In genomic region chr2:30399191-30400171, GRCm38 (mm10) we compare ENCODE assay signal across 8 mouse cellular contexts. TPM values are rescaled to one million over a fixed set of nuclear protein-coding genes. Genes with fewer than 3 reads are reported as not detected.
DNase-seq lines count a peak whose midpoint lies in the region; ATAC-seq and TF ChIP-seq lines count a peak whose summit lies in the region.

No protein-coding gene starts in this region.

- H3K4me3 ChIP-seq in intestine, embryonic 16.5 days (ENCODE audit: low read length) = no peak overlapping the region
- no peak overlapping the region for H3K4me3 ChIP-seq in intestine, embryonic 15.5 days (replicated peaks)
- H3K4me3 ChIP-seq in hindbrain, embryonic 13.5 days = no peak overlapping the region
- H3K4me3 ChIP-seq in midbrain, postnatal 0 days (ENCODE audit: low read depth, low read length) = no peak overlapping the region

- 0 out of 2 replicates have a peak, but pooled peaks have one; percentile 26 for ATAC-seq in intestine, embryonic 16.5 days
- no peak for ATAC-seq in intestine, embryonic 15.5 days
- peak; percentile 54; the same call in 1 of the 2 replicates for ATAC-seq in hindbrain, embryonic 13.5 days (ENCODE audit: low FRiP score)
- 0 out of 2 replicates have a peak, but pooled peaks have one; percentile 29 for ATAC-seq in midbrain, postnatal 0 days (ENCODE audit: low FRiP score)

- peak overlapping the region; percentile 10; the same call in 1 of the 2 replicates for H3K9ac ChIP-seq in intestine, embryonic 16.5 days (ENCODE audit: low read depth, low read length)
- H3K9ac ChIP-seq in intestine, embryonic 15.5 days = no peak overlapping the region
- H3K9ac ChIP-seq in hindbrain, embryonic 13.5 days = peak overlapping the region; percentile 52; the same call in 1 of the 2 replicates
- peak overlapping the region; percentile 29 for H3K9ac ChIP-seq in midbrain, postnatal 0 days (replicated peaks; ENCODE audit: low read length, poor library complexity, severe bottlenecking)

- no peaks in the 10 kb centered on the region for H3K9me3 ChIP-seq in intestine, embryonic 16.5 days (ENCODE audit: control insufficient read depth, low read length)
- no peaks in the 10 kb centered on the region for H3K9me3 ChIP-seq in intestine, embryonic 15.5 days
- no peaks in the 10 kb centered on the region for H3K9me3 ChIP-seq in hindbrain, embryonic 13.5 days
- H3K9me3 ChIP-seq in midbrain, postnatal 0 days (ENCODE audit: low read length) = no peaks in the 10 kb centered on the region

- H3K4me1 ChIP-seq in intestine, embryonic 16.5 days (ENCODE audit: control insufficient read depth, insufficient read depth, low read length) = peaks cover 13% of the 10 kb centered on the region
- peaks cover 6% of the 10 kb centered on the region; the same call in 1 of the 2 replicates for H3K4me1 ChIP-seq in intestine, embryonic 15.5 days (replicated peaks)
- peaks cover 32% of the 10 kb centered on the region for H3K4me1 ChIP-seq in hindbrain, embryonic 13.5 days (replicated peaks)
- H3K4me1 ChIP-seq in midbrain, postnatal 0 days (ENCODE audit: insufficient read depth, low read length) = no peaks in the 10 kb centered on the region

- WGBS in intestine, embryonic 16.5 days = 59% methylated on average over 20 of the region's 20 CpGs
- 62% methylated on average over 20 of the region's 20 CpGs for WGBS in intestine, embryonic 15.5 days
- 20% methylated on average over 20 of the region's 20 CpGs for WGBS in hindbrain, embryonic 13.5 days
- WGBS in midbrain, postnatal 0 days = 19% methylated on average over 20 of the region's 20 CpGs

- DNase-seq in cerebellum, adult 8-10 months = peak; percentile 80
- peak; percentile 24 for DNase-seq in midbrain, postnatal 0 days (ENCODE audit: low spot score)
- no peak for DNase-seq in adrenal gland, adult 2 months
- no peak for DNase-seq in ovary, postnatal 36 days (ENCODE audit: low spot score)
- no peak for DNase-seq in gastrocnemius, adult 18-20 months (ENCODE audit: low spot score)

- no peaks in the 10 kb centered on the region for H3K27me3 ChIP-seq in intestine, embryonic 16.5 days (replicated peaks; ENCODE audit: control insufficient read depth, insufficient read depth, low read length)
- no peaks in the 10 kb centered on the region for H3K27me3 ChIP-seq in intestine, embryonic 15.5 days (replicated peaks)
- H3K27me3 ChIP-seq in hindbrain, embryonic 13.5 days = no peaks in the 10 kb centered on the region
- H3K27me3 ChIP-seq in midbrain, postnatal 0 days (ENCODE audit: insufficient read depth, low read length) = no peaks in the 10 kb centered on the region

- no peak overlapping the region for H3K27ac ChIP-seq in intestine, embryonic 16.5 days (ENCODE audit: low read length)
- no peak overlapping the region for H3K27ac ChIP-seq in intestine, embryonic 15.5 days
- peak overlapping the region; percentile 83 for H3K27ac ChIP-seq in hindbrain, embryonic 13.5 days
- H3K27ac ChIP-seq in midbrain, postnatal 0 days (ENCODE audit: low read depth, low read length) = peak overlapping the region; percentile 14; the same call in 1 of the 2 replicates

- TF ChIP-seq CTCF in midbrain, postnatal 0 days (IDR thresholded peaks at IDR 0.05) = no peak

- peaks cover 31% of the 10 kb centered on the region for H3K36me3 ChIP-seq in intestine, embryonic 16.5 days (ENCODE audit: control insufficient read depth, insufficient read depth, low read length)
- peaks cover 29% of the 10 kb centered on the region for H3K36me3 ChIP-seq in intestine, embryonic 15.5 days
- peaks cover 93% of the 10 kb centered on the region for H3K36me3 ChIP-seq in hindbrain, embryonic 13.5 days
- H3K36me3 ChIP-seq in midbrain, postnatal 0 days (ENCODE audit: insufficient read depth, low read length) = peaks cover 69% of the 10 kb centered on the region

- no peak overlapping the region for H3K4me2 ChIP-seq in intestine, embryonic 16.5 days (ENCODE audit: low read depth, low read length)
- H3K4me2 ChIP-seq in intestine, embryonic 15.5 days (replicated peaks) = no peak overlapping the region
- H3K4me2 ChIP-seq in hindbrain, embryonic 13.5 days = no peak overlapping the region
- no peak overlapping the region for H3K4me2 ChIP-seq in midbrain, postnatal 0 days (ENCODE audit: low read depth, low read length, poor library complexity, severe bottlenecking)

RNA-seq across cellular contexts. Expression of gene Dolpp1, which starts 7.4 kb away (rescaled TPM):
- polyA plus RNA-seq in intestine, embryonic 16.5 days (2015; fragmentation: Nextera tagmentation; extraction: Ambion mirVana) = 59.4 and 63.3 TPM in 2 replicates
- 44.5 and 50.9 TPM in 2 replicates for polyA plus RNA-seq in intestine, embryonic 15.5 days (2015; fragmentation: Nextera tagmentation; extraction: Ambion mirVana)
- 51.2 and 53.9 TPM in 2 replicates for polyA plus RNA-seq in hindbrain, embryonic 13.5 days (2015; fragmentation: Nextera tagmentation; extraction: Ambion mirVana)
- total RNA-seq in midbrain, postnatal 0 days (2014; rRNA removed) = 96.2 and 103 TPM in 2 replicates
- 56.6 and 59.7 TPM in 2 replicates for polyA plus RNA-seq in midbrain, postnatal 0 days (2015; fragmentation: Nextera tagmentation; extraction: Ambion mirVana)
- 10 to 100 TPM; 16.5 to 21.9 TPM for total RNA-seq in adrenal gland, adult 2 months (2021)
- 70.6 and 82.0 TPM in 2 replicates for polyA plus RNA-seq in adrenal gland, adult 2 months (2012; rRNA removed)
- total RNA-seq in gastrocnemius, adult 18-20 months (2021) = 1 to 10 TPM; 4.9 to 6.9 TPM

RNA-seq across cellular contexts. Expression of gene Crat, which starts 16.1 kb away (rescaled TPM):
- polyA plus RNA-seq in intestine, embryonic 16.5 days (2015; fragmentation: Nextera tagmentation; extraction: Ambion mirVana) = 25.9 and 29.4 TPM in 2 replicates
- 19.6 and 19.8 TPM in 2 replicates for polyA plus RNA-seq in intestine, embryonic 15.5 days (2015; fragmentation: Nextera tagmentation; extraction: Ambion mirVana)
- 22.1 and 24.0 TPM in 2 replicates for polyA plus RNA-seq in hindbrain, embryonic 13.5 days (2015; fragmentation: Nextera tagmentation; extraction: Ambion mirVana)
- total RNA-seq in midbrain, postnatal 0 days (2014; rRNA removed) = 32.6 and 38.0 TPM in 2 replicates
- polyA plus RNA-seq in midbrain, postnatal 0 days (2015; fragmentation: Nextera tagmentation; extraction: Ambion mirVana) = 24.9 and 27.4 TPM in 2 replicates
- 100 to 1,000 TPM; 216 to 274 TPM for total RNA-seq in adrenal gland, adult 2 months (2021)
- 326 and 448 TPM in 2 replicates for polyA plus RNA-seq in adrenal gland, adult 2 months (2012; rRNA removed)
- 100 to 1,000 TPM; 378 to 382 TPM for total RNA-seq in gastrocnemius, adult 18-20 months (2021)

RNA-seq across cellular contexts. Expression of gene Ptpa, which starts 16.4 kb away (rescaled TPM):
- polyA plus RNA-seq in intestine, embryonic 16.5 days (2015; fragmentation: Nextera tagmentation; extraction: Ambion mirVana) = 120 and 132 TPM in 2 replicates
- 117 and 120 TPM in 2 replicates for polyA plus RNA-seq in intestine, embryonic 15.5 days (2015; fragmentation: Nextera tagmentation; extraction: Ambion mirVana)
- polyA plus RNA-seq in hindbrain, embryonic 13.5 days (2015; fragmentation: Nextera tagmentation; extraction: Ambion mirVana) = 129 and 133 TPM in 2 replicates
- 139 and 147 TPM in 2 replicates for total RNA-seq in midbrain, postnatal 0 days (2014; rRNA removed)
- polyA plus RNA-seq in midbrain, postnatal 0 days (2015; fragmentation: Nextera tagmentation; extraction: Ambion mirVana) = 138 and 141 TPM in 2 replicates
- total RNA-seq in adrenal gland, adult 2 months (2021) = 100 to 1,000 TPM; 124 to 147 TPM
- polyA plus RNA-seq in adrenal gland, adult 2 months (2012; rRNA removed) = 235 and 242 TPM in 2 replicates
- 10 to 100 TPM; 62.9 to 65.1 TPM for total RNA-seq in gastrocnemius, adult 18-20 months (2021)

RNA-seq across cellular contexts. Expression of gene Miga2, which starts 35.4 kb away (rescaled TPM):
- polyA plus RNA-seq in intestine, embryonic 16.5 days (2015; fragmentation: Nextera tagmentation; extraction: Ambion mirVana) = 23.1 and 24.7 TPM in 2 replicates
- 20.9 and 24.1 TPM in 2 replicates for polyA plus RNA-seq in intestine, embryonic 15.5 days (2015; fragmentation: Nextera tagmentation; extraction: Ambion mirVana)
- polyA plus RNA-seq in hindbrain, embryonic 13.5 days (2015; fragmentation: Nextera tagmentation; extraction: Ambion mirVana) = 27.0 and 33.1 TPM in 2 replicates
- 64.2 and 72.3 TPM in 2 replicates for total RNA-seq in midbrain, postnatal 0 days (2014; rRNA removed)
- 28.7 and 34.8 TPM in 2 replicates for polyA plus RNA-seq in midbrain, postnatal 0 days (2015; fragmentation: Nextera tagmentation; extraction: Ambion mirVana)
- total RNA-seq in adrenal gland, adult 2 months (2021) = 100 to 1,000 TPM in 1 of 2 experiments, 10 to 100 TPM in 1; 71.7 to 111 TPM
- polyA plus RNA-seq in adrenal gland, adult 2 months (2012; rRNA removed) = 55.8 and 68.1 TPM in 2 replicates
- 10 to 100 TPM; 24.8 to 31.0 TPM for total RNA-seq in gastrocnemius, adult 18-20 months (2021)

RNA-seq across cellular contexts. Expression of gene Sh3glb2, which starts 40.3 kb away (rescaled TPM):
- polyA plus RNA-seq in intestine, embryonic 16.5 days (2015; fragmentation: Nextera tagmentation; extraction: Ambion mirVana) = 68.6 and 71.4 TPM in 2 replicates
- polyA plus RNA-seq in intestine, embryonic 15.5 days (2015; fragmentation: Nextera tagmentation; extraction: Ambion mirVana) = 68.4 and 69.4 TPM in 2 replicates
- polyA plus RNA-seq in hindbrain, embryonic 13.5 days (2015; fragmentation: Nextera tagmentation; extraction: Ambion mirVana) = 146 and 160 TPM in 2 replicates
- total RNA-seq in midbrain, postnatal 0 days (2014; rRNA removed) = 375 and 403 TPM in 2 replicates
- polyA plus RNA-seq in midbrain, postnatal 0 days (2015; fragmentation: Nextera tagmentation; extraction: Ambion mirVana) = 185 and 199 TPM in 2 replicates
- total RNA-seq in adrenal gland, adult 2 months (2021) = 10 to 100 TPM; 74.8 to 80.1 TPM
- 270 and 325 TPM in 2 replicates for polyA plus RNA-seq in adrenal gland, adult 2 months (2012; rRNA removed)
- 10 to 100 TPM; 15.7 to 17.5 TPM for total RNA-seq in gastrocnemius, adult 18-20 months (2021)

Comparison
In these comparisons a context has a peak if more than half of its experiments do, and no peak if none do; other contexts are left out.
1. H3K27ac ChIP-seq: peak in hindbrain, embryonic 13.5 days (single experiment) and midbrain, postnatal 0 days (single experiment); none in intestine, embryonic 16.5 days (single experiment) and intestine, embryonic 15.5 days (single experiment).
2. DNase-seq: peak in cerebellum, adult 8-10 months (single experiment) and midbrain, postnatal 0 days (single experiment); none in adrenal gland, adult 2 months (single experiment), ovary, postnatal 36 days (single experiment) and gastrocnemius, adult 18-20 months (single experiment).
3. RNA of gene Crat, which starts 16.1 kb away (polyA plus RNA-seq): 326 to 448 TPM in adrenal gland, adult 2 months; 25.9 to 29.4 TPM in intestine, embryonic 16.5 days, 24.9 to 27.4 TPM in midbrain, postnatal 0 days, 22.1 to 24.0 TPM in hindbrain, embryonic 13.5 days and 19.6 to 19.8 TPM in intestine, embryonic 15.5 days; every median in the first group is over 10 times any median in the second.